Mouse (Mus musculus) fat pad, adult 2 months (tissue): ENCODE measurements around the gene Med11.
"Not testable (repeated sequence)": the region's sequence is repeated elsewhere in the genome, so short reads cannot be mapped to it uniquely, and the experiment has no call there.

Source experiments
- DNase-seq: peaks from one replicate; pipeline ENCODE4 v3.0.0-alpha.2; 2011; ENCODE audit warnings: low read depth, low spot score; ENCODE audit errors: extremely low read depth

Med11 gene

DNA sequence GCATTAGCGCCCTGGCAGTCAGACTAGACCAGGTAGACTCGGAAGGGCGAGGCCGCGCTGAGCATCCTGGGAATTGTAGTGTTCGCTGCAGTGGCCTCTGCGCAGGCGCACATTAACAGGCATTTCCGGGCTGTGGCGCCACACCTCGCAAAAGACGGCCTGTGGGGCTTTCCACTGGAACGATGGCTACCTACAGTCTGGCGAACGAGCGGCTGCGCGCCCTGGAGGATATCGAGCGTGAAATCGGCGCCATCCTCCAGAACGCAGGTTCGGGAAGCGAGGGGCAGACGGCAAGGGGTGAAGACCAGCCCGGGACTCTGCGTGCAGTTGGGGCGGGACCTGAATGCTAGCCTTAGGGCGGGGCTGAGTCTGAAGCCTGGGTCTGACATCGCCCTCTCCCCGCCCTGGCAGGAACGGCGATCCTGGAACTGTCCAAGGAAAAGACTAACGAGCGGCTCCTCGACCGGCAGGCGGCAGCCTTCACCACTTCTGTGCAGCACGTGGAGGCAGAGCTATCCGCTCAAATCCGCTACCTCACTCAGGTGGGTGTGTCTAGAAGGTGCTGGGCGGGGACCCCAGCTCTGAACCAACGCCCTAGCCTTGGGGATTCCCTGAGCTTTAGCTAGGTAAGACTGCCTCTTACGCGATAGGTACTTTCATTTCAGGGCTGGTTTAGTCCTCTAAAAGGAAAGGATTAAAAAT lies at the start of gene Med11:
Gene Med11 (plus strand): TSS at position 123 of the 702 bp plus-strand sequence.
- peak; percentile 80 for DNase-seq

DNA sequence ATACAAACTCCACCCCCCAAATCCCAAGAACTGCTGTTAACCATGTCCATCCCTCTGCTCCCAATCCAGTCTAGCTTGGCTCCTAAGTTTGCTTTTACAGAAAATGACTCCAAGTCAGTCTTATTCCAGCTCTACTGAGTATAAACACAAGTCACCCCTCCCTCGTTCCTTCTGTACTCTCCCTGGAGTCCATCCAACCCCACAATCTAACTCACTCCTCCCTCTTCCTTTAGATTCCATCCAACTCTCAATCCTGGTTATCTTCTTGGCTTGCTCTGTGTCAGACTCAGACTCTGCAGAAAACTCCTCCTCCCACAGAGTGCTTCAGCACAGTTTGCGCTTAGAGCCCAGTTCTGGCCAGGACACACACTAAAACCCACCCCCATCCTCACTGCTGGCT lies 48.1 kb upstream of the Med11 start:
- DNase-seq: no peak

DNA sequence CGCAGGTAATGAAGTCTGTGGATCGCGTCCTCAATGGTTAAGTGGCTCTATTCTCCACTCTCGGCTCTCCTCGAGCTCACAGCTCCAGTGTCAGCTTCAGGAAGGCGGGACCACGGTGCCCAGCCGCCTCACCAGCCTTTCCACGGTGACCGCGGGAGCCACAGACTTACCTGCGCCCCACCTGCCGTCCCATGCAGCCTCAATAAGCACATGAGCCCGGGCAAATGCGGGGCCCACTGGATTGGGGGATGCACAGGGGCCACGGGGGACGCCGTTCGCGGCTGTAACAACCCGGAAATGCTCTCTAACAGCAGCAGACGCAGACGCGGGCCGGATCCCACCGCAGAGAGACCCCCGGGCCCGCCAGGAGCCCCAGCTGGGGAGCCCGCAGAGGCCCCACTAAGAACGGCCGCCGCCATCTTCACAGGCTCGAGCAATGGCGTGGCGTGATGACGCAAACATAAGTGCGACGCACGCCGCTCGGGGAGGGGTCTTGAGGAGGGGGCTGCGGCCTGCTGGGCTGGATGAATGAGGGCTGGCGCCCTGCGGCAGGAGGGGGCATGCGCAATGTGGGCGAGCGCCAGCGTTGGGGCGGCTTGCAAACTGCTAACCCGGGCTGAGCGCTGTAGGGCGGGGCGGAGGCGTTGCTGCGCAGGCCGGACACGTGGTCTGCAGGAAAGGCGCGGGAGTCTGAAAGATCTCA lies 42.0 kb upstream of the Med11 start, which contains the start of gene Pelp1:
Gene Pelp1 (minus strand): TSS at position 438 of the 703 bp plus-strand sequence.
- no peak for DNase-seq

DNA sequence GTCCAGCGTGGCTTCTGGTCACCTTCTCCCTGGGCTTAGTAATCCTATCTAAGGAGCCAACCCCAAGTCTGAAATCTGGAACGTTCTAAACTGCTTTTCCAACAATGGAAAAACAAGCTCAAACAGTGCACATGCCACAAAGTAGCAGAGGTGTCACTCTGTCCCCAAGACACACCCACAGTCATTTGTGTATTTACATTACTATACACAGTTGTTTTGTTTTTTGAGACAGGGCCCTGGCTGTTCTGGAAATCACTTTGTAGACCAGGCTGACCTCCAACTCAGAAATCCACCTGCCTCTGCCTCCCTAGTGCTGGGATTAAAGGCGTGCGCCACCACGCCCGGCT lies 41.4 kb upstream of the Med11 start:
- DNase-seq: no peak

DNA sequence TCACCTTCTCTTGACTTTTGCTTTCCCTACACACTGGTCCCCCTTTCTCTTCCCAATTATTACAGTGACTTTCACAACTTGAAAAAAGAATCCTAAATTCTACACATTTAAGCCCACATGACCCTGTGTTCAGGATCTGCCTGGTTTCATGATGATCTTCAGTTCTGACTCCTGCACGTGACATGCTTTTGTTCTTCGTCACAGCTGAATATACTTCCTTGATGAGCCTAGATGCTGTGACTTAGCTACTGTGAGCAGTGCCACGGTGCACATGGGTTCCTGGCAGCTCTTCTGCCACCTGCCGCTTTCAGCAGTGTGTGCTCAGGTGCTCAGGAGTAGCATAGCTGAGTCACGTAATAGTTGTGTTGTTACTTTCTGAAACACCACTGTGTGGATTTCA lies 39.1 kb upstream of the Med11 start:
- DNase-seq: no peak

DNA sequence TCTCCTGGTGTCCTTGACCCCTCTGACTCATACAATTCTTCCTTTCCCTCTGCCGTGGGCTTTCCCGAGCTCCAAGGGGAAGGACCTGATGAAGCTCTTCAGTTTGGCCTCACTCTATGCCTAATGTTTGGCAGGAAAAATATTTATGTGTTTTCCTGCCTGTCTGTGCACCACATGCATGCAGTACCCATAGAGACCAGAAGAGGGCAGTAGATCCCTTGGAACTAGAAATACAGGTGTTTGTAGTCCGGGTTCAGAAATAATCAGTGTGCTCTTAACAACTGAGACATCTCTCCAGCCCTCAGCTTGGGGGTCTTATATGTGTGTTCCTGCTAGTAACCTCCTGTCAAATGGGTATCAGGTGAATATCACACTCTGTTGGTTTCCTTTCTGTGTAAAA lies 37.8 kb upstream of the Med11 start:
- DNase-seq: no peak

- no peak for DNase-seq
Observed at GRCm38 (mm10) chr11:70418199-70418598, 33.5 kb upstream of the Med11 start.

DNA sequence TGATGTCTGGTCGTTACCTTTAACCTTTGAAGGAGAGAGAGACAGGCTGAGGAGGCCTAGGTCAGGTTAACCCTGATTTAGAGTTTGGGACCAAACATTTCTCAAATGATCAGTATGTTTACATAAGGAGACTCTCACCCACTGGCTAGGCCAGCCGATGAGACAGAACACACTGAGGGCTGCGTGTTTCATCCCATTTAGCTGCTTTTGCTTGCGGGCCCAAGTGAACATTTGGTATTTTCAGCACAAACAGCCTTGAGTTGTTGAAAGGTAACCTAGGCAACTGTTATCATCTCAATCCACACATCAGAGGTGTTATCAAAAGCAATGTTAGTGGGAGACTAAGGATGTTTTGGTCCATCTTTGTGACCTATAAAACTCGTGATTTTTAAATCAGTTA lies 32.2 kb upstream of the Med11 start:
- DNase-seq: no peak

DNA sequence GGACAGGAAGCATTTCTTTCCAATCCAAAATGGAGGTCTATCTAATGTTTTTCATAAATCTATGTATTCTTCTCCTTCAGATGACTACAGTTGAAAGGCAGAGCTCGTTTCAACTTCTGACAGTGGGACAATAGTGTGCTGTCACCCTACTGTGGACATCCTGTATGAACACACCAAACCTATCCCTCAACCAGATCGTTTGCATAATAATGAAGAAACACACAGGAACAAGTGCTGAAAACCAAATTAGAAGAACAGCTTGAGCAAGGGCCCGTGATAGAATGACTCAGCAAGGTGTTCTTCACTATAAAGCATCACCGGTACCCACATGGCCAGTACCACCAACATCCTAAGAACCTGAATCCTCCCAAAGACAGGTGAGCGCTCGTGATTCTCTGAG lies 25.1 kb upstream of the Med11 start:
- not testable (repeated sequence) for DNase-seq

DNA sequence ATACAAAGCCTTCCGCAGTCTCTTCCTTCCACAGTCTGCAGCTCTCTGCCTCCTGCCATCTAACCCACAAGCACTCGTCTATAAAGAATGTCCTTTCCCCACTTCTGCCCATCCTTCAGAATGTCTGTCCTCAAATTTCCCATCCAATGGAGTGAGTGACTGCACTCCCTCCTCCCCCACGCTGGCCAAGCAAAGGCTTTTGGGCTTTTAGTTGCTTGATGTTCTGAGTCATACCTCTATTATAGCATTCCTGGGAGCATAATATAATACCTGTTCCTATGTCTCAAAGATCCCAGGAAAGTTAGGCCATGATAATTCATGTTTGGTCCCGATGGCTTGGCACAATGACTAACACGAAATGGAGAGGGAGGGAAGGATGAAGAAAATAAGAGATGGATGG lies 20.1 kb upstream of the Med11 start:
- no peak for DNase-seq

DNA sequence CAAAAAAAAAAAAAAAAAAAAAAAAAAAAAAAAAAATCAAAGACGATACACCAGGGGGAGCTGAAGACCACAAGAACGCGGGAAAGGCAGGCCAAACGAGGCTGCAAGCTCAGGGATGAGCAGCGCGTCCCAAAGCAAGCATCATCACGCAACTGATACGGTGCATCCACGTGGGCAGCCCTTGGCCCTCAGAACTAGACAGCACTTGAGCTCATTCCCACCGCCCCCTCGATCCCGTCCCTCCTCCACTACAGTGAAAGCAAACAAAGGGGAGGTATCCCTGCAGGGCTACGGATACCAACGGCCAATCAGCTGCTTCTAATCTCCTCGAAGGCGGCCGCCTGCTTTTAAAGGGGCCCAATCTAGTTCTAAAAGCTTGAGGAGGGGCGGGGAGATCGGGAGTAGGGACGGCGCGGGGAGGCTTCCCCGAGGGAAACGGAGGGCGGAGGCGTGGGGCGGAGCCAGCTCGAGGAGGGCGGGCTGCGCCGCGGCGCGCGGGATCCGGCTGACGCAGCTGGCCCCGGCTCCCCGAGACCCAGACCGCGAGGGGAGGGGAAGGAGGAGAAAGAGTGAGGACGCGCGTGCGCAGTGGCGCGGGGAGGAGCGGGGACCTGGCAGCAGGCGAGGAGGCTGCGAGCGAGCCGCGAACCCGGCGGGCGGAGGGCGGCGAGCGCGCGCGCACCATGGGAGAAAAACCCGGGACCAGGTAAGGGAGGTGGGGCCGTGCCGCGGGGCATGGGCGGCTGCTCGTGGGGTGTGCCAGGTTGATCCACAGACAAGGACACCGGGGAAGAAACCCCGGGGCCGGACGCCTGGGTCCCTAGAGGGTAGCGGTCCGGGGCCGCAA lies 19.4 kb upstream of the Med11 start, which contains the start of gene Arrb2:
Gene Arrb2 (plus strand): TSS at position 588 of the 847 bp plus-strand sequence.
- peak; percentile 68 for DNase-seq

- DNase-seq: no peak
Observed at GRCm38 (mm10) chr11:70432895-70433568, 18.7 kb upstream of the Med11 start.

DNA sequence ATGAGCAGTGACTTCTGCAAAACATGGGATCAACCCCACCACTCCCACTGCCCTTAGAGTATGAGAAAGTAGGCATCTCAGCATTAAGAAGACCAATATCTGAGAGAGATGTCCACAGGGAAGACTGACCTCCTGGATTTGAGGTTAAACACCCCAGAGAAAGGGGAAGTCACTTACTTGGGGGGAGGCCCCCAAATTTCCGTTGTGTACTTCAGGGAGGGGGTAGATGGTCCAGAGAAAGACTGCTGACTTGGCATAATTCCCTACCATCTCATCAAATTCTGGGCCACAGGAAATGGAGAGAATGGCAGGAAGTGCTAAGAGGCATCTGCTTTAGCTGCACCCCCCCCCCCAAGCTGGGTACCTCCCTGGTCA lies 18.2 kb upstream of the Med11 start:
- DNase-seq: no peak

DNA sequence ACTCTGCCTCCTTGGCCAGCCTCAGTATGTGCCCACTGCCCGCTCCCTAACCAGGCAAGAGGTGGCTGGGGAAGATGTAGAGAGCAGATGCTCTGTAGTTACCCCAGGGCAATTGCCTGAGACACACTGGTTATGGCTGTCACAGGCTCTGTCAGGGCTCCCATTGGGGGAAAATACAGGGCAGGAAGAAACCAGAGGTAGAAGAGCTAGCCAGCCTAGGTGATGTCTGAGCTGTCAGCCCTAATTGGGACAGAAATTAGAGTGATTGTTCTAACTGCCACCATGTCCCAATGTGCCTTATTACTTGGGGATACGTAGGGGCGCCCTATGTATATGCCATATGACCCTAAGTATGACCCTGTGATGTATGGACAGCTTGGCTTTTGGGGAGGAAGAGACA lies 17.8 kb upstream of the Med11 start:
- no peak for DNase-seq

GRCm38 (mm10) chr11:70435476-70435875 lies 16.2 kb upstream of the Med11 start:
- DNase-seq: no peak

- no peak for DNase-seq
Observed at GRCm38 (mm10) chr11:70437426-70437825, 14.3 kb upstream of the Med11 start.

- no peak for DNase-seq
Observed at GRCm38 (mm10) chr11:70438728-70439374, 12.9 kb upstream of the Med11 start.

GRCm38 (mm10) chr11:70440637-70441036 lies 11.1 kb upstream of the Med11 start:
- DNase-seq: no peak

- DNase-seq: no peak
Observed at GRCm38 (mm10) chr11:70441882-70442281, 9.8 kb upstream of the Med11 start.

DNA sequence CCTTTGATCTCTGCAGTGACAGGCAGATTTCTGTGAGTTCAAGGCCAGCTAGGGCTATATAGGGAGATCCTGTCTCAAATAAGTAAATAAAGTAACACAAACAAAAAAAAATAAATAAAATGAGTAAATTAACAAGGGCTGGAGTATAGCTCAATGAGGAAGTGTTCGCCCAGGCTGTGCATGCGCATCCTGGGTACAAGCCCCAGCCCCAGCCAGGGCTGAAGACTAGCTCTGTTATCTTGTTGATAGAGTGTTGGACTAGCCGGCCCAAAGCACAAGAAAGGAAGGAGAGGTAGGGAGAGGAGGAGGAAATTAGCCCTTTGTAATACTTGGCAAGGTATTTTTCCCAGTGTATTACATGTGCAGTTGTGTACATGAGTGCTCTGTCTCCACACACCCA lies 7.8 kb upstream of the Med11 start:
- no peak for DNase-seq

DNA sequence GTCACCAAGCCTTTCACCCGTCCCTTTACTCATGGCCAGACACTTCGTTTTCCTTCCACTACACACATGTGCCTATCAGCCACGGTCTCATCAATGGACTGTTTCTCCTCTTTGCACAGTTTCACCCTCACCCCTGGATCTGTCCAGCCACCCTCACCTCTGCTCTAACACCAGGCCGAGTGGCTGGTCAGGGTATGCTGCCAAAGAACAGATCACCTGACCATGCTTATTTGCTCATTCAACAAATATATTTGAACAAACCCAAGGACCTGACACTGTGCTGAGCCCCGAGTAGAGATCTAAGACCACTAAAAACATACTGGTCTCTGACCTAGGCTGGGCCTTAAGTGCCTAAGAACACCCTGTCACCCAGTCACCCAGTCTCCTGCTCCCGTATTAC lies 7.1 kb upstream of the Med11 start:
- DNase-seq: no peak
